Mouse (Mus musculus) forebrain, embryonic 11.5 days (tissue): ENCODE data around the gene Nectin1. TPM values are rescaled to one million over a fixed set of nuclear protein-coding genes. Genes with fewer than 3 reads are reported as not detected.

Experiments used
- ATAC-seq: fragments of 200-750 bp; cut with Nextera tagmentation; replicated peaks from 2 replicates; pipeline ENCODE4 v1.8.0; 2017; ENCODE audit warnings: moderate TSS enrichment; ENCODE audit not compliant: low FRiP score
- DNase-seq: peaks from one replicate; pipeline ENCODE4 v3.0.0-alpha.2; 2017; ENCODE audit warnings: low spot score
- H3K27ac ChIP-seq: fragments of 300-500 bp; sonication (generic); 2 replicates; pipeline ENCODE4 v1.5.1; 2014; ENCODE audit warnings: low read depth, low read length
- H3K27me3 ChIP-seq: fragments of 300-500 bp; sonication (generic); 2 replicates; pipeline ENCODE4 v1.6.1; 2014; ENCODE audit warnings: mild to moderate bottlenecking, low read length, mixed read lengths; ENCODE audit not compliant: control insufficient read depth, insufficient read depth
- H3K36me3 ChIP-seq: fragments of 300-500 bp; sonication (generic); 2 replicates; pipeline ENCODE4 v1.6.1; 2014; ENCODE audit warnings: mild to moderate bottlenecking, low read length, moderate library complexity, mixed read lengths; ENCODE audit not compliant: control insufficient read depth, insufficient read depth
- H3K4me1 ChIP-seq: fragments of 300-500 bp; sonication (generic); replicated peaks from 2 replicates; pipeline ENCODE4 v1.6.1; 2014; ENCODE audit warnings: low read length, mixed read lengths; ENCODE audit not compliant: control insufficient read depth, insufficient read depth
- H3K4me2 ChIP-seq: fragments of 300-500 bp; sonication (generic); 2 replicates; pipeline ENCODE4 v1.6.1; 2014; ENCODE audit warnings: low read depth, mild to moderate bottlenecking, low read length, moderate library complexity, mixed read lengths; ENCODE audit not compliant: severe bottlenecking
- H3K4me3 ChIP-seq: fragments of 300-500 bp; sonication (generic); 2 replicates; pipeline ENCODE4 v1.5.1; 2014; ENCODE audit warnings: low read depth, low read length
- H3K9ac ChIP-seq: fragments of 300-500 bp; sonication (generic); 2 replicates; pipeline ENCODE4 v1.6.1; 2014; ENCODE audit warnings: low read length
- H3K9me3 ChIP-seq: fragments of 300-500 bp; sonication (generic); 2 replicates; pipeline ENCODE4 v1.6.1; 2016; ENCODE audit warnings: low read length, mixed read lengths; ENCODE audit not compliant: control insufficient read depth
- WGBS: fragments of 180-500 bp; shearing (Covaris S2); extraction: QIAGEN DNeasy Blood & Tissue Kit; methylation state at CpG from one replicate; pipeline ENCODE4 v1.1.7; 2014; 5-methylcytosine and 5-hydroxymethylcytosine counted together
- polyA plus RNA-seq: library from polyadenylated mRNA; unstranded; fragments of >200 nt; fragmentation: Nextera tagmentation; extraction: Ambion mirVana; gene quantifications from 2 replicates; pipeline ENCODE4 v1.2.1, GENCODE M21; 2014

Gene Nectin1
- polyA plus RNA-seq, 1 experiment from 2014 or later: 12.4 TPM

DNA sequence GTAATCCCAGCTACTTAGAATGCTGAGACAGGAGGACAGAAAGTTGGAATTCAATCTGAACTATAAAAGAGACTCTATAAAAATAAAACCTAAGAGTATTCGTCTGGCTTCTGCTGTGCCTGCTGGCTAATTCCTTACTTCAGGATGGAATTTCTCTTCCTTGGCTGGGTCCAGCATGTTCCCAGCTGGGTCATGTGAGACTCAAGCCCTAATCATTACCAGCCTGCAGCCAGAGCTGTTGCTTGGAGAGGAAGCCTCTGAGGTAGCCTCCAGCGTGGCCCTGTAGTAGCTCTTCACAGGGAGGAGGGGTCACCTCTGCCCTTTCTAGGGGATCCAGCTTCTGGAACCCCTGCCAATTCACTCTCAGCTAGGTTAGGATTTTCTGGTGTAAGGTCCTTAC is 94.8 kb downstream of the Nectin1 start:
- Histone ChIP-seq H3K9ac (no peak overlapping the region), H3K4me2 (no peak overlapping the region), H3K4me1 (no peaks in the 10 kb centered on the region; the same call in 1 of the 2 replicates), H3K27ac (no peak overlapping the region), H3K4me3 (no peak overlapping the region), H3K27me3 (no peaks in the 10 kb centered on the region), H3K9me3 (no peaks in the 10 kb centered on the region), H3K36me3 (no peaks in the 10 kb centered on the region)
- ATAC-seq (no peak), DNase-seq (no peak)
- 73% methylated on average over 2 of the region's 2 CpGs for WGBS

DNA sequence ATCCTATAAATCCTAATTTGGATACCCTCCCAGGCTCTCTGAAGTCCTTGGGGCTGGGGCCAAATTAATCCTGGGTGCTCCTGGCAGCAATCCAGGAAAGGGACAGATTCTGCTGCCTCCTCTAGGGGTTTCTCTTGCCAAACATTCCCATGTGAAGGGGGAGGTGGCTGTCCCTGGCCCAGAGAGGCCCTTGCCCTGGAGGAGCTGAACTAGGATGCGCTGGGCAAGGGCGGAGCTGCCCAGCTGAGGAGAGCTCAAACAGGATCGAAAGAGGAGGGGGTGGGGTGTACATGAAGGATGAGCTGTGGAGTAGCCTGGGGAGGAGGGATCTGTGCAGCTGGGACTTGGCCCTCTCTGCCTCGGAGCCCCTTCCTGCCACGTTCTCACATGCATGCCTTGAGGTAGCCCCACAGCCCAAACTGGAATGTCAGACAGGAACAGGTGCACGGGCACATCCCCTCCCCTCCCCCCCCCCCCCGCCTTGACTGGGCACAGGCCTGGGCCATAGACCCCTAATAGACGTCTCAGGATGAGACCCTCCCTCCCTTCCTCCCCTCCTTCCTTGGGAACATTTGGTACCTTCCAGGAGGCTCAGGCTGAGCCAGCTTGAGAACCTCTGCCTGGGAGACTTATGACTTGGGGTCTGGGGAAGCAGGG is 99.3 kb downstream of the Nectin1 start:
- no peak overlapping the region for H3K27ac ChIP-seq
- H3K4me3 ChIP-seq: no peak overlapping the region
- WGBS: 8% methylated on average over 6 of the region's 8 CpGs
- H3K9me3 ChIP-seq: no peaks in the 10 kb centered on the region
- ATAC-seq: peak; percentile 67
- H3K4me1 ChIP-seq: peaks cover 12% of the 10 kb centered on the region; the same call in 1 of the 2 replicates
- H3K36me3 ChIP-seq: no peaks in the 10 kb centered on the region
- H3K9ac ChIP-seq: no peak overlapping the region
- H3K27me3 ChIP-seq: peaks cover 3% of the 10 kb centered on the region
- no peak for DNase-seq
- H3K4me2 ChIP-seq: 0 out of 2 replicates have a peak overlapping the region, but pooled peaks have one; percentile 18

DNA sequence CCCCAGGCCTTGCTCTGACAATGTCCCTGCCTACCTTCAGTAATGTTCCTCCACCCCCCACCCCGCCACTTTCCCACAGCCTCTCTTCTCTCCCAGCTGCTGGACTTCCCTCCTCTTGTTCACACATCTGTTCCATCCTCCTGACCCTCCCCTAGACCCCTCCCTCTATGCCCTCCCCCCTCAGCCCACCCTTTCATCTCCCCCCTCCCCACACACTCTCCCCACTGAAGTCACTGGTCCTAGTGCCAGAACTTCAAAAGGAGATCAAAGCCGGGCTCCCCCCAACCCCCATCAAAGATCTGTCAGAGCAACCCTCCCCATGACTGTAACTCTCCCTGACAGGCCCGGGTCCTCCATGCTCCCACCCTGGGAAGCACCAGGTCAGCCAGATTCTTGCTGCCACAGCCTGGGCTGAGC is 99.9 kb downstream of the Nectin1 start:
- DNase-seq (no peak), ATAC-seq (no peak)
- Histone ChIP-seq H3K9ac (no peak overlapping the region), H3K4me3 (no peak overlapping the region), H3K9me3 (no peaks in the 10 kb centered on the region), H3K36me3 (no peaks in the 10 kb centered on the region), H3K4me1 (peaks cover 12% of the 10 kb centered on the region; the same call in 1 of the 2 replicates), H3K27ac (no peak overlapping the region), H3K27me3 (peaks cover 3% of the 10 kb centered on the region), H3K4me2 (no peak overlapping the region)
- WGBS: 22% methylated on average over 3 of the region's 3 CpGs

DNA sequence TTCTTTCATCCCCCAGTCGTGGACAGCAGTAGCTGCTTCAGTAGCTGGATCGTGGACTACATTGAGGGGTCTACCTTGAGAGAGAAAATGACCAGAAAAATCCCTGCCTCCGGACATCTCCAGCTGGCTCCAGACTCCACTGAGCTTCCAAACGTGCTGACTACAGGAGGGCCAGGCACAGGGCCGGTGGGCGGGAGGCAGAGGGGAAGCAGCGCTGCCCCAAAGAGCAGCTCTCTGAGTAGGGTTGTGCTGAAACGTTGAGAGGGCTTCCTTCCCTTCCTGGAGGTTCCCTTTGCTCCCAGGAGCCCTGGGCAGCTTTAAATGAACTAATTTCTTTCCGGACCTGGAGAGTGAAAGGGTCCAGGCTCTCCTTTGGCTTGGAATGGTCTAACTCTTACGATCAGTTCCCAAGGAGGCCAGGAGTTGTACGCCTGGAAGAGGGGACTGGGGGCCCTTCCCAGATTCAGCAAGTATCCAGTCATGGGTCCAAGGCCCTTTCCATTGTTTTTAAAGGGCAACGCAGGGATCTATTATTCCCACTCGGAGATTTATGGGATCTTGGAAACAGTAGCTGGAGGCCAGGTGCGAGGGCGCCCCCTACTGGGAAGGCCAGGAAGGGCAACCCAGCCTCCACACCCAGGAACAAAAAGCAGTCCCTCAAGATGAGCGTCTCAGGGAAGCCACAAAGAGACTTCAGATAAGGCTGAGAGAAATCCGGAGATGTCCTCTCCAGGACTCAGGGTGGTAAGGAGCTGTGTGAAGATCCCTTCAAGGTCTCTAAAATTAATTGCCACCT is 102.1 kb downstream of the Nectin1 start:
- peak overlapping the region; percentile 24; the same call in 1 of the 2 replicates for H3K4me2 ChIP-seq
- H3K27me3 ChIP-seq: peaks cover 3% of the 10 kb centered on the region

DNA sequence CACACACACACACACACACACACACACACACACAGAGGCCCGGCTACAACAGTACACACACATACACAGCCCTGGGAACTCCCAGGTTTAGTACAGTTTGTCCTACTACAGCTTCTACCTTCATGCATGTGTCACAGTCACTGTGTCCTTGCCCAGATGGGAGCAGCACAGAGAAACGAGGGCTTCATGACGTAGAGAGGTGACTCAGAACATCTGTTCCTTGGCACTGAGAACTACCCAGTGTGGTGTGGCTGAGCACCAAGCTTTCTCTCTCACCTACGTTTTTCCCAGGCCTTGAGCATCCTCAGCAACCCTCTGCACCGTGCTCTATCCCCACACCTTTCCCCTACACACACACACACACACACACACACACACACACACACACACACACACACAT is 104.1 kb downstream of the Nectin1 start:
- Histone ChIP-seq H3K4me1 (peaks cover 12% of the 10 kb centered on the region; the same call in 1 of the 2 replicates), H3K27ac (no peak overlapping the region), H3K4me2 (no peak overlapping the region), H3K36me3 (no peaks in the 10 kb centered on the region), H3K27me3 (peaks cover 3% of the 10 kb centered on the region), H3K9me3 (no peaks in the 10 kb centered on the region), H3K9ac (no peak overlapping the region), H3K4me3 (no peak overlapping the region)
- WGBS: 72% methylated on average over 5 of the region's 5 CpGs
- no peak for DNase-seq
- no peak for ATAC-seq

More for the DNA sequence above, 102.1 kb downstream of the Nectin1 start:
- DNase-seq (peak; percentile 85), ATAC-seq (no peak)
- 5% methylated on average over 17 of the region's 17 CpGs for WGBS
- Histone ChIP-seq H3K9me3 (no peaks in the 10 kb centered on the region), H3K27ac (no peak overlapping the region), H3K4me3 (no peak overlapping the region), H3K4me1 (peaks cover 12% of the 10 kb centered on the region; the same call in 1 of the 2 replicates), H3K36me3 (no peaks in the 10 kb centered on the region), H3K9ac (peak overlapping the region; percentile 6; the same call in 1 of the 2 replicates)

DNA sequence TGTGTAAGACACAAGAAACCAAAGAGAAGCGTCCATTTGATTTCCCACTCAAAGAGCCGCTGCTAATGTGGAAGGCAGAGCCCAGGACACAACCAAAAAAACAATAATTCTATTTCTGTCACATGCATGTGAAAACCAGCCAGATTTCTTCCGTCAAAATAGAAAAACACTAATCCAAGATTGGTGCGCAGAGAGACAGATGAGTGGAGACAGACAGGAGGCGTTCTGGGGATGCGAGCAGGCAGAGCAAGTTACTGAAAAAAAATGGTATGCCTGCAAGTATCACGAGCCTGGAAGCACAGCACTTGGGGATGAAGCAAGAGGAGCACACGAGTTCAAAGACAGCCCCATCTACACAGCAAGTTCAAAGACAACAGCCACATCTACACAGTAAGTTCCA is 106.5 kb downstream of the Nectin1 start:
- no peak overlapping the region for H3K4me2 ChIP-seq
- no peaks in the 10 kb centered on the region for H3K9me3 ChIP-seq
- no peak overlapping the region for H3K4me3 ChIP-seq
- no peak for ATAC-seq
- H3K27ac ChIP-seq: no peak overlapping the region
- H3K4me1 ChIP-seq: peaks cover 7% of the 10 kb centered on the region; the same call in 1 of the 2 replicates
- DNase-seq: no peak
- H3K36me3 ChIP-seq: no peaks in the 10 kb centered on the region
- 83% methylated on average over 8 of the region's 8 CpGs for WGBS
- H3K9ac ChIP-seq: no peak overlapping the region
- H3K27me3 ChIP-seq: peaks cover 3% of the 10 kb centered on the region; the same call in 1 of the 2 replicates

DNA sequence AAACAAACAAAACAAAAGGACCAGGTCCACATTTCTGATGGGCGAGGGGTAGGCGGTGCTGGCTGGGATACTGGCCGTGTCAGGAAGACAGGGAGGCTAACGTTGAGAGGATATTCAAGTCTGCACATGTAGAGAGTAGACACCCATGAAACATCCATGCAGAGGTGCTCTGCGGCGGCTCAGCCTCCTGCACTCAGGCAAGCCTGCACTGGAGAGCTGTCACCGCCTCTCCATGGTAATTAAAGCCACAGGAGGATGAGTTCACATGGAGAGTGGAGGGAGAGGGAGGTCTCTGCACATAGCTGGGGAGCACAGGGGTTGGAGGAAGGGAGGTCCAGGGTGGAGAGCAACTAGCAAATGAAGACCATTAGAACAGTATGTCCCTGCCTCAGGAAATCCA is 107.4 kb downstream of the Nectin1 start:
- no peaks in the 10 kb centered on the region for H3K4me1 ChIP-seq
- WGBS: 75% methylated on average over 7 of the region's 7 CpGs
- ATAC-seq: no peak

DNA sequence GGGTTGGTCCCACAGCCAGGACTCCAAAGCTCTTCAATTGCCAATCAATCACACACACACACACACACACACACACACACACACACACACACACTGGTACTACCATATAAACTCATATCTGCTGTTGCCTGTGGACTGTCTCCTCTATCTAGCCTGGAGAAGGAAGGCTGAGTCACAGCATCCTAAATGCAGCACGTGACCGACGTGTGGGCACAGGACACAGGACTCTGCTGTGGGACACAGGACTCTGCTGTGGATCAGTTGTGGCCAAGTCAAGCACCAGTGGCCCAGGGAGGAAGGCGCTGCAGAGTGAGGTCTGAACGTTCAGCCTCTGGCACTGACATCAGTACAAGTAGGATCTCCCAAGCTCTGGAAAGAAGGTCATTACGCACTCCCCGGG is 112.1 kb downstream of the Nectin1 start:
- Histone ChIP-seq H3K27me3 (no peaks in the 10 kb centered on the region; the same call in 1 of the 2 replicates), H3K4me2 (no peak overlapping the region), H3K4me3 (no peak overlapping the region), H3K36me3 (no peaks in the 10 kb centered on the region), H3K27ac (no peak overlapping the region), H3K9me3 (no peaks in the 10 kb centered on the region), H3K9ac (no peak overlapping the region), H3K4me1 (no peaks in the 10 kb centered on the region)
- ATAC-seq (no peak), DNase-seq (no peak)
- 87% methylated on average over 7 of the region's 7 CpGs for WGBS

More for the DNA sequence above, 107.4 kb downstream of the Nectin1 start:
- Histone ChIP-seq H3K27me3 (no peaks in the 10 kb centered on the region), H3K4me2 (no peak overlapping the region), H3K27ac (no peak overlapping the region), H3K9ac (no peak overlapping the region), H3K4me3 (no peak overlapping the region), H3K36me3 (no peaks in the 10 kb centered on the region), H3K9me3 (no peaks in the 10 kb centered on the region)
- no peak for DNase-seq
